Mouse (Mus musculus) gastrocnemius, adult 8-10 months (tissue): ENCODE data around the gene Sertad2. TPM values are rescaled to one million over a fixed set of nuclear protein-coding genes. Genes with fewer than 3 reads are reported as not detected.

Experiments
- DNase-seq, 2 experiments: peaks; one replicate each; pipeline ENCODE4 v3.0.0; 2022; ENCODE audit warnings: low spot score in 2 of 2
- total RNA-seq, 4 experiments: library from RNA; stranded (reverse); gene quantifications; 2 replicates each; pipeline ENCODE4 v1.2.4; 2022

The Sertad2 gene
- total RNA-seq, 4 experiments from 2014 or later = 11.8 to 13.3 (median 12.6) TPM

DNA sequence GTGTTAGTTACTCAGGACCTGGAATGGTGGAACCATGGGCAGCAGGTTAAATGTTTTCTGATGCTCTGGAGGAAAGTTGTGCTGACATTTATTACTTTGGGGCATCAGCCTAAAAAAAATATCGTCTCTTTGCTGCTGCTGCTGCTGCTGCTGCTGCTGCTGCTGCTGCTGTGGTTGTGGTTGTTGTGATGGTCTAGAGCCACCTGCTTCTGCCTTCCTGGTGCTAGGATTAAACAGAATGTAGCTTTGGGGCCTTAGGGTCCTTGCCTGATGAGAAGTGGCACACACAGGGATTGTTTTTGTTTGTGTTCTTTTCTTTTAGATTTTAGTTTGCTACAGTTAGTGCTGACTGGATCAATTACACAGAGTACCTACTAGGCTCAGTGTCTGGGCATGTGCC, 101.1 kb downstream of the Sertad2 start:
- no peak for DNase-seq

DNA sequence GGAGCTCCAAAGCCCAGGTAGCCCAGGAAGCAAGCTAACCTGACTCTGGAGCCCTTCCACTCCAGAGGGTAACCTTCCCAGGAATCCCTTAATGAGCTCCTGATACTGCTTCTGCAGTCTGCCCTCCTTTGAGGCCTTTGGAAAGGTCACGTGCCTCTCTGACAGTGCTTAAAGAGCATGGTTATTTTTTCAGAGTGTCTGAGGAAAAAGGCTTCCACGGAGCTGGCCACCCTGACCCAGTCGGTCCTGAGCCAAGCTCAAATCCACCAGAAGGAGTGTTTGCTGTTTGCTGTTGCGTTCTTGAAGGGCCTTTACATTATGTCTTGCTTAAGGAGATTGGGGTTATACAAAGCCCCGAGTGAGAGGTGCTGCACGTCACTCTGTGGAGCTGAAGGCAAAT, 101.8 kb downstream of the Sertad2 start:
- DNase-seq = no peak

DNA sequence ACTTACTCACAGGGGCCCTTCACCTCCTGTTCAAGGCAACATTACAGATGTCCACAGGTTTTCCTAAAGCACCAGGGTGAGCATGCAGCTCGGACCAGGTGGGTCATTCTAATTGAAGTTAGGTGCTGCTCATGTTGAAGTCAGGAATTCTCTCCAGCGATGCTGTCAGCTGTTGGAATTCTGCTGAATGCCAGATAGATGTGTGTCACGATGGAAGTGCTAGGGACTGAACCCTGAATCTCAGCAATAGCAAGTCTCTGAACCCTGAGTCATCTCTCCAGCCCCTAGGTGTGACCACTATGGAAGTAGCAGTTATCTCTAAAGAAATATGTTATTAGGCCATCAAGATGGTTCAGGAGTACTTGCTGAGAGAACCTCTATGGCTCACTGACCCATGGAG, 102.5 kb downstream of the Sertad2 start:
- no peak for DNase-seq

DNA sequence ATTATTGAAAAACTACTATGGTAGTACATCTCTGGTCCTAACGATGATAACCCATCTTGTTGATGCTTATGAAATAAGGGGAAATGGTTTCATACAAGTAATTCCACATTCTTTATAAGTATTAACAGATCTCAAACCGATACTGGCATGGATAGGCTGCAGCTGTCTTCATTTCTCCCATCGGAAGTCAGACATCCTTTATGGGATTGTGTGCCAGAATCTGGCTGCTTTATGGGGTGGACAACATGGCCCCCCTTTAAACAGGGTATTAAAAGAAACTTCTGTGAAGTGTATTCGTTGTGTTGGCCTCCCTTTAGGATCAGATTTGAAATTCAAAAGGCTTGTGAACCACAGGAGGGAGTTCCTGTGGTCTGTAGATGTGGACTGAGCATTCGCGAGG, 103.1 kb downstream of the Sertad2 start:
- no peak for DNase-seq

DNA sequence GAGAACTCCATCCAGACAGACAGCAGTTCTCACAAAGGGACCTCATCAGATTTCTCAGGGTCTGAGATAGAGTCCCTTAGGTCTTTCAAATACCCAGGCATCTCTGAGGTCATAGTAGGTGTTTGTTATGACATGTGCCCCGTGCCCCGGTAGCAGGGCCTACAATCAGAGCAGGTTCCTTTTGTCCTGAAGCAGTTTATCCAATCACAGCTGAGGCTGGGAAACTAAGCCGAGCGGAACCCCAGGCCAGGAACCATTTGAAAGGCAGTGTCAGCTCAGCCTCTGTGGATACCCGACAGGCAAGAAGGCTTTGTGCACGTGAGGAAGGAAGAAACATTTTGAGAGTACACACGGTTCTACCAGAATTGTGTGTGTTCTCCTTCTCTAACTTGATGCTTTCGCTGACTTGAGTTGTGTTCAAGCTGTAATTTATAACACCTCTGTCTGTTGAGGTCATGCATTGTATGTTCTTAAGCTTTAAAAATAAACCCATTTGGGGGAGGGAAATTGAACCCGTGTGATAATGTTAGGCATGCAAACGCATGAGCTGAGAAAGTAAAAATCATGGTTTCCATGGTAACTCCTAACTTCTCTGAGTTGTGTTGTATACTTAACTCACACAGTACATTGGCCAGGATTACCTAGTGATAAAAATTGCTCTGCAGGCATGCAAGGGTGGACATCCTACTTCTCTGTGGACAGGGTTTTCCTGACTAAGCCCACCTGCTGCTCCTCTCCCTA, 104.1 kb downstream of the Sertad2 start:
- no peak for DNase-seq

DNA sequence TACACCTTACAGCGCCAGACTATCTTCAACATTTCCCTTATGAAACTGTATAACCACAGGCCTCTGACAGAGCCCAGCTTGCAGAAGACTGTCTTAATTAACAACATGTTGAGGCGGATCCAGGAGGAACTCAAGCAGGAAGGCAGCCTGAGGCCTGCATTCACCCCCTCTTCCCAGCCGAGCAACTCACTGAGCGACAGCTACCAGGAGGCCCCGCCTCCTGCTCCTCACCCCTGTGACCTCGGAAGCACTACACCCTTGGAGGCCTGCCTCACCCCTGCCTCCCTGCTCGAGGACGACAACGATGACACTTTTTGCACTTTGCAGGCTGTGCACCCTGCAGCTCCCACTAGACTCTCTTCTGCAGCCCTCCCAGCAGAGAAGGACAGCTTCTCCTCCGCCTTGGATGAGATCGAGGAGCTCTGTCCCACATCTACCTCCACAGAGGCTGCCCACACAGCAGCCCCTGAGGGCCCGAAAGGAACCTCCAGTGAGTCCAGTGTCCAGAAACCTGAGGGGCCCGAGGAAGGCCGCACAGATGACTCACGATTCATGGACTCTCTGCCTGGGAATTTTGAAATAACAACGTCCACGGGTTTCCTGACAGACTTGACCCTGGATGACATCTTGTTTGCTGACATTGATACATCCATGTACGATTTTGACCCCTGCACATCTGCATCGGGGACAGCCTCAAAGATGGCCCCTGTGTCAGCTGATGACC, 105.0 kb downstream of the Sertad2 start:
- DNase-seq = no peak

DNA sequence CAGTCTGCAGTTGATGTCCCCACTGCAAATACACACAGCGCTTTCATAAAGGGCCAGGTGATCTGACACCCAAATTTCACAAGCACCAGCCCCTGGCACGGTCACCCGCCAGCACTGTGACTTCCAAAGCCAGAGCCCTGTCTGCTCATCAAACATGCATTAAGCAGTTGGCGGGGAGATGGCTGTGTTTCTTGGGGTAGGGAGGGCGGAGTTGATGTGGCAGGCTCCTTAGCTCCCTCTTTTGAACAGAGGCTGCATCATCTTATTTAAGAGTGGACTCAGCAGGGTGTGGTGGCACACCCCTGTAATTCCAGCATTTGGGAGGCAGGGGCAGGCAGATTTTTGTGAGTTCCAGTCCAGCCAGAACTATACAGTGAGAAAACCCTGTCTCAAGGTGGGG, 106.4 kb downstream of the Sertad2 start:
- DNase-seq = peak; percentile 47 to 57

DNA sequence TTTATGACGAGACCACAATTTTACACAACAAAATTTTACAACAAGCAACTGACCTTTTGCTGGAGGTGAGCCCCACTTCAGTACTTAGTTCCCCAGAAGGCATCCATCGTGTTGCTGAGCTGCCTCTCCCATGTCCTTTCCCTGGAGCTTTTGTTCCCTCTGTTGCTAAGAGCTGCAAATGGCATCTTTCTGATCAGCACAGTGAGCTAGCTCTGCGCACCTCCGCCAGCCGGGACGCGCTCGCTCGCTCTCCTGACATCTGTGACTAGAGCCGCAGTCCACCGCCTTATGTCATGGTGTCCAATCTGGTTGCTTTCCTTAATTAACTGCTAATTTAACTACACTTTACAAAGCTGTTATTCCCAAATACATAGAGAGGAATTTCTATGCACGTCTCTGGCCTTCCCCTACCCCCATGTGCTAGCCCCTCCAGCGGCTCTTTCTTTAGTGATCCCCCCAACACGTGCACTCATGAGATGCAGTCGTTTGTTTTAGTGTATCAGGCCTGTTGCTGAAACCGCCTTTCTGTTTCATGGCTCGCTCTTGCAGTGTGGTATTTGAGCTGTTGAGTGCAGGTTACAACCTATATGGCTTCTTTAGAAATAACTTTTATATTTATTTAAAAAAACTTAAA, 107.1 kb downstream of the Sertad2 start:
- no peak for DNase-seq

DNA sequence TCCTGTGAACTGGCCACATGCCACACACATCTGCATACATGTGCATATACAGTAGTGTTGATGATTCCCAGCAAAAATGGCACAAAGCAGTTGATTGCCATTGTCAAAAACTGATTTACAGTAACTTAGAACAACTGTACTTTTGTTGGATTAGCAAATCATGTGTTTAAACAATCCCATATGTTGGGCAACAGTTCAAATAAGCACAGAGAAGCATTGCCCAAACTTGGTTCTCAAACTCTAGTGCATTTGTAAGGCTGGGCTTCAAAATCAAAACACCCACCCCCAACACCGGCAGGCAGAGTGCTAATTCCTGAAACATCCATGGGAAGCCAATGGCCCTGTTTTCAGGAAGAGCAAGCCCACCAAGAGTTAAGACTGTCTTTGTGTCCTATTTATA, 108.1 kb downstream of the Sertad2 start:
- DNase-seq = no peak

DNA sequence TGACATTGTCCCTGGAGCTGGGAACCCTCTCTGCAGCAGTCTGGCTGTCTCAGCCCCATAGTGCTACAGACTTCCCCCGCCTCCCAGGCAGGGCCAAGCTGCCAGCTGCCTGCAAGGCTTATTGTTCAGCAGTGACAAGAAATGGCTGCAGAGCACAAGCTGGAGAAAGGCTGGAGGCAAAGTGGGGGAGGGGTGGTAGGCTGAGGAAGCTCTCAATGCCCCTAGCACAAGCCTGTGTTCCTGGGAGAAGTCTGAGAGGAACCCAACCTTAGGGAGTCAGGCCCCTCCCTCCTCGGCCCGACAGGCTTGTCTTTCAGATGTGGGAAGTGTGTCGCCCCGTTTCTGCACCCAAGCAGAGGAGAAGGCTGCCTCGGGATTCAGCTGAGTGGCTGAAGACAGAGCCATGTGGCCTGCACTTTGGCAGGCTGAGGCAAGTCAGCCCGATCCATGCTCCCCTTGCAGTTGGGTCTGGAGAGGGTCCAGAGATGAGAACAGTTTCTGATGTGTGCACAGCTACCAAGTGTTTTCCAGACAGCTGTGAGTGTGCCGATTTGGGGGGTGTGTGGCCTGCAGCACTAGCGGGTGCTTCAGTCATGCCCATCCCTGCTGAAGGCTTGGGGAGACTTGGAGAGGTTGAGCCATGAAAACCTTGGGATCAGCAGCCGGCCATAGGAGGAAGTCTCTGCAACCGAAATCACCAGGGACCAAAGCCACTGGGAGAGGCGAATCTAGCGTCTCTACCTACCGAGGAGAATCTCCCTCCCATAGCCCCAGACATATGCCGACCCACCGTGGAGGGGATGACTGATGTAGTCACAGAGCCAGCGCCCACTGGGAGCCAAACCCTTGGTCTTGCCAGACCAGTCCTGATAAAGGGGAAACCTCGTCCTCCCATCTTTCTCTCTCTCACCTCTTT, 113.0 kb downstream of the Sertad2 start:
- no peak for DNase-seq

DNA sequence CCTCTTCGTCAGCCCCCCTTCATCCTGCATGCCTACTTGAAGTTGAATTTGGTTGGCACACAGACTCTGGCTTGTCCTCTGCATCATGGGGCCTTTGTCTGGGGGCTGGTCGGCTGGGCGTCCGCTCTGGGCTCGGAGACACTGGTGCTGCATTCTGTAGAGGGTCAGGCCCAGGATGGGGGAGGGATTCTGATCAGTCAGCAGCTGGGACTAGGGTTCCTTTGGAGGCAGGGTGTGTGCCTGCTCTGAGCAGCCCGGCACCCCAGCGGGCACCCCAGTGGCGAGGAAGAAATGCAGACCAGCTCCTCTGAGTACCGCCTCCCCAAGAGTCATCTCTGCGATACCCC, 113.6 kb downstream of the Sertad2 start:
- DNase-seq = no peak

DNA sequence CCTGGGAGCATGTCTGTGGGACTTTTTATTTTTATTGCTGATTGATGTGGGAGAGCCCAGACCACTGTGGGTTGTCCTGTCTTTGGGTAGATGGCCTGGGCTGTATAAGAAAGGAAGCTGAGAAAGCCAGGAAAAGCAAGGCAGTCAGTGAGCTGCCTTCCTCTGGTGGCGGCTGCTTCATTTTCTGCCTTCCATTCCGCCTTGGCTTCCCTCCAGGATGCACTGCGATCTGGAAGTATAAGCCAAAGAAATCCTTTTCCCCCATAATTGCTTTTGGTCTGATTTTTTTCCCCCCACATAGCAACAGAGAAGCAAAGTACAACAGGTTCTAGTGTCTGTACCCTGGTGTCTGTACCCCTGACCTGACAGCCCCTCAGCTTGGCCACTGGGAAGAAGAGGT, 116.0 kb downstream of the Sertad2 start:
- no peak for DNase-seq

DNA sequence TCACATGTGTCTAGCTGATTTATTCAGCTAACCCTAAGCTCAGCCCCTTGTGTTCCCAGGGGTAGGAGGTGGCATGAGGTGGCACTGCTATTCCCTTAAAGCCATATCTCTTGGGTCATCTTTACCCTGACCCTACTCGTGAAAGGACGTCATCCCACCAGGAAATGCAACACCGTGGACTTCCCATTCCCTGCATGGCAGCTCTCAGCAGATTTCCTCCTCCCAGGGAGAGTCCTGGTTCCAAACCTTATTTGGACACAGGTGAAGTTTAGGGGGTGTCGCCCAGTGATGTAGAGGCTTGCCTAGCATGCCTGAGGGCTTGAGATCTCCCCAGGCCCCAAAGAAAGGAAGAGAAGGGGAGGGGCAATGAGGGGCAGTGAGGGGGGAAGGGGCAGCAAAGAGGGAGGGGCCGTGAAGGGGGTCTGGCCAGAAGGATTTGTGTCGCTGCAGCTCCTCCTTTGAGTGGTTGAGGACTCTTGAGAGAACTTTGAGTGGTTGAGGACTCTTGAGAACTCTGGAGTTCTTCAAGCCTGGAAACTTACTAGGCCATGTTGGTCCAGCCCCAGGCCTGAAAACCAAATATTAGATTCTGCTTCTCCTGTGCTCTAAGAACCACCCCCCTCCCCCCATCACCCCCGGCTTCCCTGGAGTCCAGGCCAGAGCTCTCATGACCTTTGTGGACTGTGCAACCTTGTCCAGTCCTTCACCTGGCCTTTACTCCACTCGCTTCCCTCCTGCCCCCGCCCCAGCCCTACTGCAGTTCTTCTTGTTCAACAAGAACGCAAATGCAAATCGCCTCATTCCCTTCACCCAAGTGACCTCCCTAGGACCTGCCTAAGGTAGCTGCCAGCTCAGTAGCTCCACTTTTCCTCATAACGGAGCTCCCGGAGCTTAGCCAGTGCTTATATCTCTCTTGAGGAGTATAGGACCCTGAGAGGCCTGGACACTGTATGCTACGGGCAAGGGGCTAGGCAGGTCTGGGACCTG, 117.4 kb downstream of the Sertad2 start:
- DNase-seq = no peak

DNA sequence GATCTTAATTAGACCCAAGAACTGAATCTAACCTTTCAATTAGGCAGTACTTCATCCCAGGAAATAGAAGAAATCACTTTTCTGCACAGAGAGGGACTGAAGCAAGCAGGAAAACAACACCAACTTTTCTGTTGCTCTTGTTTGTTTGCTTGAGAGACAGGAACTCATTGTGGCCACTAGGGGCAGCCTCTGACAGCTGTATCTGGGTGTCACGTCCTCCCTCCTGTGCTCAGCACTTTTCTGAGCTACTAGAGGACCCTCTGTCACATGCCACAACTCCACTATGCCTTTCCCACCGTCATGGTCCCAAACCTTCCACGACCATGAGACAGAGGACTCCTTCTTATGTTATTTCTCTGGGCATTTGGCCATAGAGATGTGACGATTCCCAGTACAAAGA, 118.6 kb downstream of the Sertad2 start:
- DNase-seq = no peak

DNA sequence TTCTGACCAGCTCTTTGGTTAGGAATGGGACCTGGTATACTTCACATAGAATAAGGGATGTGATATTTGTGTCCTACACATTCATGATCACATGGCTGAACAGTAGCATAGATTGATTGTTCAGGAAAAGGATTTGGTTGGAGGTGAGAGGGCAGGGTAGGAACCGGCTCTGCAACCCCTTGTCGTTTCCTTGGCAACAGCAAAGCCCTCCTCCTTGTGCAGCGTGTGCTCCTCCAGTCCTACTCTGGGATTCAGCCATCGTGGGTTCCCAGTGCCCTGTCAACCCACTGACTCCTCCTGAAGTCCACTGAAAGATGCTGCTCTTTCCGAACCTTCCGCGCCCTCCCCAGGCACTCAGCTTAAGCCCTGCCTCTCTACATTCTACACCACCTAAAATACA, 119.8 kb downstream of the Sertad2 start:
- DNase-seq = no peak

DNA sequence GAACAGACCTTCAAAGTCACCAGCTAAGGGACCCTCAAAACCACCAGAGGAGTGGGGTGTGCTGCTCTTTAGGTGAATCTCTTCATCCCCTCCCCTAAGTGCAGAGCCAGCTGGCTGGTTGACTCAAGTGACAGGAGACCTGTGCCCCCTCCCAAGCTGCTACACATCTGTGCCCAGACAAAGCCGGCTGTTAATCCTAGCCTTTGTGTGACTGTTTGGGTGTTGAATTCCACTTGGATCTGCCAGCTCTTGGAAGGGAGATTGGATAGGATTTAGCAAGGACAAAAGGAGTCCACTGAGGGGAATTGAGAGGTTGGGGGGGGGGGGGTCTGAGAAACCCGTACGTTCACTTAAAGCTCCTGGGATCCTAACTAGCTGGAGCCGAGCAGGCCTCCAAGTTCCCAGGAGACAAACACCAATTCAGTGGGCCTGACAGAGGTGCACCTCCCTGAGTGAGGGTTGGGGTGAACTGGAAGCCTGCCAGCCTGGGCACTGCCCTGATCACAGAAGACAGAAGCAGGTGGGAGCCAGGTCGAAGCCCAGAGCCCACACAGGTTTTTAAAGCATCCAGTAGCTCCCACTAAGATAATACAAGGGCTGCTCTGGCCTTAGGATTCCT, 120.6 kb downstream of the Sertad2 start:
- DNase-seq = no peak

DNA sequence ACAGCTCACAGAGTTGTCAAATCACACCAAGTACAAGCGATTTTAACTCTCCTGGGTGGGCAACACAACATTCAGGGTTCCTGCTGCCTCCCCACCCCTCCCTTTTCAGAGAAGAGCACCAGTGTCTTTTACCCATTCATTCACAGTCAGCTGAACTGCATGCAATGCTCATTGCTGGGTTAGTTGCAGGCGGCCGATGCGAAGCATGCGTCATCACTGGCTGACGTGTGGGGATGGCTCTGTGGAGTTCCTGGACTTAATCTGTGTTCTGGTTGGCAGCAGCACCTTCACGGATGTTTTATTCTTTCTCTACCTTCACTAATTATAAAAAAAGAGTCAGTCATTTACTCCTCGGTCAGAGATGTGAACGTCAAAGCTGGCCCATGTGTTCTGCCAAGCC, 121.8 kb downstream of the Sertad2 start:
- DNase-seq = no peak

DNA sequence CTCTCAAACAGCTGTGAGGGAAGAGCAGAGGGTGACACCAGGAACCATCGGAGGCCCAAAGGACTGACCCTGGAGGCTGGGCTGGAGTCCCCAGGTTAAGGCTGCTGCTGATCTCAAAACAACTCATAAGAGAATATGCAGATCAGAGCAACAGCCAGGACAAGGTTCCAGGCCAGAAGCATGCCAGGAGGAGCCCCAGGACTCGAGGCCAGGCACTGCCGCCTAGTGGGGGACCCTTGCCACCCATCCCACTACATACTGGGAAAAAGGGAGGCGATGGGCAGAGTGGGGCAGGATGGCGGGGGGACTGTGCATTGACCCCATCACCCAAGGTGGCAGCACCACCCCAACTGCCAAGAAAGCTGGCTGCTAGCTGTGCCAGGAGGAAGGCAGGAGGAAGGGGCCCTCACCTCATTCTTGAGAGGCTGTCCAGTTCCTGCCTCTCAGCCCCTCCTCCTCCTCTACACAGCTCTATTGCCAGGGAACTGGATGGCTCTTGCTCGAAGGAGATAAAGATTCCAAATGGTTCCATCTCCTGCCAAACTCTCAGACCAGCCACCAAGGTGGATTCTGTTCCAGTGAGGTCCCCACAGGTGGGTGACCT, 128.8 kb downstream of the Sertad2 start:
- DNase-seq = no peak

DNA sequence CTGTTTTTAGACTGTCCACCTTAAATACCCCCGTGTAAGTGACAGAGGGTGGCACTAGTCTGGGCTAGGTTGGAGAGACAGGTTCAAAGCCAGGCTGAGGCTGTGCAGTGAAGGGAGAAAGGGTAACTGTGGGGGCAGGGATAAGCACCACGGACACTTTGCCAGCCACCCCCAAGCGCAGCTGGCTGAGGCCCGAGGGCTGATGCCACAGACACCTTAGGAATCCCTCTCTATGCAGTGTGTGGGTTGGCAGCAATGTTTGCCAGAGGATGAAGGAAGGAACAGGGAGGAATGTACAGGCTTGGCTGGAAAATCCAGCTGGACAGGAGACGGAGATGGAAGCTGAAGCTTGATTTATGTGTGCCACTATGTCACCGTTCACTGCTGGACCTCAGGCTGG, 129.5 kb downstream of the Sertad2 start:
- DNase-seq = no peak

DNA sequence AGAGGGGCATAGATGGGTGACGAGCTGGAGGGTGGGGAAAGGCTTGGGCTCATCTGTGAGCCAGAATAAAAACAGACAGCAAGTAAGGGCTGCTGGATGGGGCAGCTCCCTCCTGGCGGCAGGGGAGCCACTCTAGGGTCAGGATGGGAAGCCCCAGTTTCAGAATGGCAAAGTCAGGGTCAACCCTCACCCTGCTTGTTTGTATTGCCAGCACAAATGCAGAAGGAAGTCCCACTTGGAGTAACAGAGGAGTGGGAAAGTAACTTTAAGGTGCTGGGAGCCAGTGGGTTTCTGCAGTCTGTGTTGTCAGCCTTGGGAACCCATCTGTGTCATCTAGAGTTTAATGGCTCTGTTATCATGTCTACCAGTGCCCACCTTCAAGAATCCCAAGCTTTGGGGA, 136.3 kb downstream of the Sertad2 start:
- no peak for DNase-seq
